Mouse (Mus musculus): Measurements from ENCODE around the gene Fbxl13. TPM values are rescaled to one million over a fixed set of nuclear protein-coding genes. Genes with fewer than 3 reads are reported as not detected.
A peak's percentile ranks its signal among the peaks of the same experiment; 100 is the strongest.

The Fbxl13 gene
- polyA plus RNA-seq, 1 experiment from 2014 or later: 0.13 TPM

GRCm38 (mm10) chr5:21544821-21545220, 100.6 kb downstream of the Fbxl13 start:
- ATAC-seq (ENCODE audit: insufficient number of reproducible peaks, insufficient read depth, low FRiP score, low TSS enrichment, low read depth): no peak
- Histone ChIP-seq H3K4me3 (replicated peaks) (peak overlapping the region; percentile 48), H3K4me2 (peak overlapping the region; percentile 61), H3K27ac (peak overlapping the region; percentile 95), H3K9ac (replicated peaks) (no peak overlapping the region; the same call in 1 of the 2 replicates), H3K4me1 (replicated peaks) (peaks cover 30% of the 10 kb centered on the region), H3K27me3 (no peaks in the 10 kb centered on the region), H3K36me3 (peaks cover 14% of the 10 kb centered on the region), H3K9me3 (peaks cover 5% of the 10 kb centered on the region; the same call in 1 of the 2 replicates)
- WGBS: 28% methylated on average over 3 of the region's 3 CpGs

- ATAC-seq (ENCODE audit: insufficient number of reproducible peaks, insufficient read depth, low FRiP score, low TSS enrichment, low read depth): peak; percentile 95
- peaks cover 5% of the 10 kb centered on the region; the same call in 1 of the 2 replicates for H3K9me3 ChIP-seq
- peaks cover 10% of the 10 kb centered on the region for H3K36me3 ChIP-seq
- peak within 1 kb of the TSS; percentile 61 for H3K4me2 ChIP-seq
- WGBS: 15% methylated on average over 17 of the region's 17 CpGs
- H3K27me3 ChIP-seq: no peaks in the 10 kb centered on the region
- peaks cover 30% of the 10 kb centered on the region for H3K4me1 ChIP-seq (replicated peaks)
- H3K9ac ChIP-seq (replicated peaks): peak within 1 kb of the TSS; percentile 60
- H3K27ac ChIP-seq: peak within 1 kb of the TSS; percentile 95
- H3K4me3 ChIP-seq (replicated peaks): peak within 1 kb of the TSS; percentile 48
Measured at GRCm38 (mm10) chr5:21543409-21544201, 101.8 kb downstream of the Fbxl13 start, which contains the start of gene Lrrc17. Lrrc17 (plus strand) TSS chr5:21543559.

GRCm38 (mm10) chr5:21542226-21542625, 103.2 kb downstream of the Fbxl13 start:
- Histone ChIP-seq H3K27me3 (no peaks in the 10 kb centered on the region), H3K4me2 (no peak overlapping the region), H3K4me3 (replicated peaks) (no peak overlapping the region), H3K9ac (replicated peaks) (no peak overlapping the region), H3K27ac (no peak overlapping the region), H3K9me3 (no peaks in the 10 kb centered on the region), H3K4me1 (replicated peaks) (peaks cover 30% of the 10 kb centered on the region), H3K36me3 (peaks cover 2% of the 10 kb centered on the region)
- no peak for ATAC-seq (ENCODE audit: insufficient number of reproducible peaks, insufficient read depth, low FRiP score, low TSS enrichment, low read depth)
- WGBS: 68% methylated on average over 4 of the region's 4 CpGs

DNA sequence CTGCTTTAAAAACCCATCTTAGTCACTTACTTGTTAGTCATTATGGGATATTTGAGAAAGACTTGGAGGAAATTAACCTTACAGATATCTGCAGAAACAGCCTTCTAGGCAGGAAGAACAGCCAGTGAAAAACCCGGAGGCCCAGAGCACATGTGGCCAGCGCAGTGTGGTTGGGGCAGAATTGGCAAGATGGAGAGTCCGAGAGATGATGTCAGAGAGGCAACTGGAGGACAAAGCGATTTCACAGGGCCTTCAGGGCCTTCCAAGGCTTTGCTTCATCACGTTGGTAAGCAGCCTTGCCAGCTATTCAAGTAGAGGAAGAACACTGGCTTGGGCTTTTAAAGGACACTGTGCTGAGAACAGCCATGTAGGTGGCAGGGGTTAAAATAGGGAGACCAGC, 112.5 kb downstream of the Fbxl13 start:
- ATAC-seq (ENCODE audit: insufficient number of reproducible peaks, insufficient read depth, low FRiP score, low TSS enrichment, low read depth): no peak
- H3K4me2 ChIP-seq: no peak overlapping the region
- no peak overlapping the region for H3K4me3 ChIP-seq (replicated peaks)
- H3K9ac ChIP-seq (replicated peaks): no peak overlapping the region
- no peaks in the 10 kb centered on the region for H3K36me3 ChIP-seq
- H3K4me1 ChIP-seq (replicated peaks): no peaks in the 10 kb centered on the region
- no peaks in the 10 kb centered on the region for H3K9me3 ChIP-seq
- no peaks in the 10 kb centered on the region for H3K27me3 ChIP-seq
- WGBS: 93% methylated on average over 5 of the region's 5 CpGs
- H3K27ac ChIP-seq: no peak overlapping the region

- H3K27ac ChIP-seq: no peak overlapping the region
- H3K36me3 ChIP-seq: no peaks in the 10 kb centered on the region
- no peaks in the 10 kb centered on the region for H3K27me3 ChIP-seq
- H3K4me1 ChIP-seq (replicated peaks): no peaks in the 10 kb centered on the region
- H3K9me3 ChIP-seq: no peaks in the 10 kb centered on the region
- no peak overlapping the region for H3K4me3 ChIP-seq (replicated peaks)
- 89% methylated on average over 2 of the region's 2 CpGs for WGBS
- no peak for ATAC-seq (ENCODE audit: insufficient number of reproducible peaks, insufficient read depth, low FRiP score, low TSS enrichment, low read depth)
- no peak overlapping the region for H3K4me2 ChIP-seq
- H3K9ac ChIP-seq (replicated peaks): no peak overlapping the region
Measured at GRCm38 (mm10) chr5:21532126-21532525, 113.3 kb downstream of the Fbxl13 start.

GRCm38 (mm10) chr5:21529110-21529720, 116.2 kb downstream of the Fbxl13 start:
- no peak overlapping the region for H3K9ac ChIP-seq (replicated peaks)
- no peak overlapping the region for H3K4me2 ChIP-seq
- ATAC-seq (ENCODE audit: insufficient number of reproducible peaks, insufficient read depth, low FRiP score, low TSS enrichment, low read depth): no peak
- 91% methylated on average over 8 of the region's 8 CpGs for WGBS
- no peaks in the 10 kb centered on the region for H3K36me3 ChIP-seq
- no peaks in the 10 kb centered on the region for H3K27me3 ChIP-seq
- H3K4me3 ChIP-seq (replicated peaks): no peak overlapping the region
- no peaks in the 10 kb centered on the region for H3K4me1 ChIP-seq (replicated peaks)
- no peak overlapping the region for H3K27ac ChIP-seq
- no peaks in the 10 kb centered on the region for H3K9me3 ChIP-seq

GRCm38 (mm10) chr5:21528068-21528842, 117.2 kb downstream of the Fbxl13 start:
- 89% methylated on average over 15 of the region's 15 CpGs for WGBS
- no peaks in the 10 kb centered on the region for H3K36me3 ChIP-seq

DNA sequence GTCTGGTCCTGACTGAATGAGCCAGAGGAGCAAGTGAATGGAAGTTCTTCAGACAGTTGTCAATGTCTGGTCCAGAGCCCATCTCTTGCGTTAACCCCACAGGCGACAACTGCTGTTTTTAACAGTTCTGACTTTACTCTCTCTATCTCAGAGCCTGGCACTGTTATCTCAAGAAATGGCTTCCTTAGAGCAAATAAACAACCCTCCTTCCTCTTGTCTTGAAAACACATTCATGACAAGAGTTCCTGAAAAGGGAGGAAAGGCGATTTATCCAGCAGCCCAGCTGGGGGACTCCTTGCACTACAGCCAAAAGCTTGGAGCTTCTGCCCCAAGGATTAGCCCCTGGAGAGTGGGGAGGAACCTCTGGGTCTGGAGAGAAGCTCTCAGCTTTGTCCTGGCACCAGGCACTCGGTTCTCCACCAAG, 117.9 kb downstream of the Fbxl13 start:
- H3K4me1 ChIP-seq (replicated peaks): no peaks in the 10 kb centered on the region
- H3K27me3 ChIP-seq: no peaks in the 10 kb centered on the region
- no peaks in the 10 kb centered on the region for H3K9me3 ChIP-seq
- no peak overlapping the region for H3K4me3 ChIP-seq (replicated peaks)
- WGBS: 78% methylated on average over 4 of the region's 4 CpGs
- ATAC-seq (ENCODE audit: insufficient number of reproducible peaks, insufficient read depth, low FRiP score, low TSS enrichment, low read depth): no peak
- no peak overlapping the region for H3K9ac ChIP-seq (replicated peaks)
- H3K27ac ChIP-seq: no peak overlapping the region
- no peaks in the 10 kb centered on the region for H3K36me3 ChIP-seq
- no peak overlapping the region for H3K4me2 ChIP-seq

More at GRCm38 (mm10) chr5:21528068-21528842, 117.2 kb downstream of the Fbxl13 start:
- no peak overlapping the region for H3K4me3 ChIP-seq (replicated peaks)
- no peak overlapping the region for H3K9ac ChIP-seq (replicated peaks)
- no peak for ATAC-seq (ENCODE audit: insufficient number of reproducible peaks, insufficient read depth, low FRiP score, low TSS enrichment, low read depth)
- no peaks in the 10 kb centered on the region for H3K9me3 ChIP-seq
- no peaks in the 10 kb centered on the region for H3K27me3 ChIP-seq
- H3K27ac ChIP-seq: no peak overlapping the region
- no peaks in the 10 kb centered on the region for H3K4me1 ChIP-seq (replicated peaks)
- no peak overlapping the region for H3K4me2 ChIP-seq

DNA sequence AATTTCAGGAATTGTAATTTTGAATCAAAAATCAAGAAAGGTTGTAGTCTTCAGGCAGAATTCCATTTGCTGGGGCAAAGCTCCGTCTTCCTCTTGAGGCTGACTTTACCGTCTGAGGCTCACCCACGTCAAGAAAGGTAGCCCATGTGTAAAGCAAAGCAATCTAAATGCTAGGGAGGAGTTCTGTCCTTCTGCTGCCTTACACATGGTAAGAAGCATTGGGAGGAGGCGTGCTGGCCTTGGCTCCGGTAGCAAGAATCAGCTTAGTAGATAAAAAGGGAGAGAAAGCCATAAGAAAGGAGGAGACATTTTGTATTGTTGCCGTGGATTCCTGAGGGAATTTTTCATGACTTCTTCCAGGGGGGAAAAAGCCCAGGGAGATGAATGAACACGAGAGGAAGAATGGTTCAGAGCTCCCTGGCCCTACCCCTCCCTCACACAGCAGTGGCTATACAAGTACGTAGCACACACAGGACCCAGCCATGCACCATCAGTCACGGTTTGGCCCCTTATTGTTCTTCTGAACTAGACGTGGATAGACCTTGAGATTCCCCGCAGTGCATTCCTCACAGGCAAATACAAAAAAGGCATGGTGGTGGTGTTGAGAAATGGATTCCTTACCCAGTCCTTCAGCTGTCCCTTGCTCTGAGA, 118.5 kb downstream of the Fbxl13 start:
- H3K9me3 ChIP-seq: no peaks in the 10 kb centered on the region
- H3K4me3 ChIP-seq (replicated peaks): no peak overlapping the region
- no peak for ATAC-seq (ENCODE audit: insufficient number of reproducible peaks, insufficient read depth, low FRiP score, low TSS enrichment, low read depth)
- H3K9ac ChIP-seq (replicated peaks): no peak overlapping the region
- no peaks in the 10 kb centered on the region for H3K36me3 ChIP-seq
- H3K27ac ChIP-seq: no peak overlapping the region
- no peak overlapping the region for H3K4me2 ChIP-seq
- 86% methylated on average over 11 of the region's 11 CpGs for WGBS
- no peaks in the 10 kb centered on the region for H3K27me3 ChIP-seq
- no peaks in the 10 kb centered on the region for H3K4me1 ChIP-seq (replicated peaks)

- ATAC-seq (ENCODE audit: insufficient number of reproducible peaks, insufficient read depth, low FRiP score, low TSS enrichment, low read depth): no peak
- H3K4me3 ChIP-seq (replicated peaks): no peak overlapping the region
- no peak overlapping the region for H3K9ac ChIP-seq (replicated peaks)
- no peak overlapping the region for H3K27ac ChIP-seq
- no peaks in the 10 kb centered on the region for H3K27me3 ChIP-seq
- H3K4me2 ChIP-seq: no peak overlapping the region
- 71% methylated on average over 3 of the region's 3 CpGs for WGBS
- no peaks in the 10 kb centered on the region for H3K4me1 ChIP-seq (replicated peaks)
- H3K9me3 ChIP-seq: no peaks in the 10 kb centered on the region
- H3K36me3 ChIP-seq: no peaks in the 10 kb centered on the region
Measured at GRCm38 (mm10) chr5:21519166-21519565, 126.3 kb downstream of the Fbxl13 start.

GRCm38 (mm10) chr5:21518207-21518606, 127.2 kb downstream of the Fbxl13 start:
- Histone ChIP-seq H3K9me3 (no peaks in the 10 kb centered on the region), H3K4me2 (no peak overlapping the region), H3K9ac (replicated peaks) (no peak overlapping the region), H3K27me3 (no peaks in the 10 kb centered on the region), H3K4me1 (replicated peaks) (no peaks in the 10 kb centered on the region), H3K27ac (no peak overlapping the region), H3K4me3 (replicated peaks) (no peak overlapping the region), H3K36me3 (no peaks in the 10 kb centered on the region)
- 68% methylated on average over 4 of the region's 4 CpGs for WGBS
- ATAC-seq (ENCODE audit: insufficient number of reproducible peaks, insufficient read depth, low FRiP score, low TSS enrichment, low read depth): no peak
